Mouse (Mus musculus) bone marrow macrophage, adult 2 months (primary cell): Measurements from ENCODE around the gene Ubxn11.

Source experiments
- CTCF ChIP-seq: IDR thresholded peaks from 2 replicates; pipeline ENCODE4 v1.5.1; 2012; ENCODE audit warnings: low read depth, mild to moderate bottlenecking, low read length, moderate library complexity
- POLR2A ChIP-seq: IDR thresholded peaks from 2 replicates; pipeline ENCODE4 v1.6.1; 2012; ENCODE audit warnings: mild to moderate bottlenecking, low read depth, low read length, borderline replicate concordance

GRCm38 (mm10) chr4:134060135-134060865 is 42.1 kb upstream of the Ubxn11 start, which contains the start of gene Crybg2:
- no peak for TF ChIP-seq CTCF
- no peak for TF ChIP-seq POLR2A
